27 mouse cellular contexts compared by ENCODE assay signal in the genomic region with DNA sequence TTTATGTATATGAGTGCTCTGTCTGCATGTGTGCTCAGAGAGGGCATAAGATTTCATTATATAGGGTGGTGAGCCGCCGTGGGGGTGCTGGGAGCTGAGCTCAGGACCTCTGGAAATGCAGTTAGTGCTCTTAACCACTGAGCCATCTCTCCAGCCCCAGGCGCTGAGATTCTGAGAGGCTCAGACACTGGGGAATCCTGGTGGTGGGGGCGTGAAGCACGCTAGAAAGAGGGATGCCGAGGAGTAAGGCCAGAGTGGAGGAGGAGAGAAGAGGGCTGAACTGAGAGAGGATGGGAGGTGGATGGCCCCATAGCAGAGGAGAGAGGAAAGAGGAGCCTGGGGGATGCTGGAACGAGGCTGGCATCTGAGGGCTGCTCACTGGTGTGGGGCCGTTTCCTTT. TPM values are rescaled to one million over a fixed set of nuclear protein-coding genes. Genes with fewer than 3 reads are reported as not detected.
"Had no signal": no experiment of that assay in that cellular context is flagged by ENCODE, and none has a peak within 500 bp of the region (broad histone marks: within the 10 kb centered on the region; RNA-seq: fewer than 3 reads in every experiment).

No protein-coding gene starts in this region.

- H3K27ac ChIP-seq: heart, adult 2 months; heart, embryonic 13.5 days; heart, embryonic 15.5 days; hindbrain, embryonic 13.5 days; hindbrain, embryonic 15.5 days; hindbrain, postnatal 0 days; kidney, postnatal 0 days; limb, embryonic 13.5 days; limb, embryonic 15.5 days; liver, embryonic 12.5 days; liver, embryonic 14.5 days had no signal

- H3K9ac ChIP-seq: heart, embryonic 13.5 days; heart, embryonic 15.5 days; hindbrain, embryonic 13.5 days; hindbrain, embryonic 15.5 days; kidney, embryonic 15.5 days; limb, embryonic 13.5 days; limb, embryonic 15.5 days; liver, embryonic 12.5 days; liver, embryonic 14.5 days had no signal

- DNase-seq: gastrocnemius, postnatal 14 days; gastrocnemius, postnatal 36 days; heart, adult 2 months; heart, postnatal 14 days; heart, postnatal 36 days; kidney, adult 11 months; kidney, adult 2 months; kidney, adult 9 months; kidney, postnatal 14 days; kidney, postnatal 36 days; layer of hippocampus, adult 9-11 months; layer of hippocampus, postnatal 36 days; left cerebral cortex, postnatal 4 days had no signal

- ATAC-seq: hindbrain, postnatal 0 days; intestine, embryonic 16.5 days; liver, embryonic 12.5 days had no signal

- H3K4me3 ChIP-seq: heart, adult 2 months; heart, embryonic 13.5 days; heart, embryonic 15.5 days; hindbrain, embryonic 13.5 days; hindbrain, embryonic 15.5 days; kidney, embryonic 15.5 days; limb, embryonic 13.5 days; limb, embryonic 15.5 days; liver, embryonic 12.5 days had no signal

- H3K27me3 ChIP-seq: hindbrain, embryonic 15.5 days; kidney, embryonic 15.5 days; limb, embryonic 13.5 days; limb, embryonic 15.5 days had no signal

- H3K4me2 ChIP-seq: heart, embryonic 11.5 days; heart, embryonic 13.5 days; heart, embryonic 15.5 days; hindbrain, embryonic 13.5 days; hindbrain, embryonic 15.5 days; kidney, embryonic 15.5 days; limb, embryonic 13.5 days; limb, embryonic 15.5 days; liver, embryonic 12.5 days had no signal

- H3K36me3 ChIP-seq: heart, embryonic 13.5 days; heart, embryonic 15.5 days; hindbrain, embryonic 13.5 days; hindbrain, embryonic 15.5 days; kidney, embryonic 15.5 days; limb, embryonic 13.5 days; limb, embryonic 15.5 days; liver, embryonic 12.5 days had no signal

- H3K9me3 ChIP-seq: heart, embryonic 13.5 days; heart, embryonic 15.5 days; hindbrain, embryonic 13.5 days; hindbrain, embryonic 15.5 days; kidney, embryonic 15.5 days; limb, embryonic 13.5 days; limb, embryonic 15.5 days; liver, embryonic 12.5 days had no signal

- H3K4me1 ChIP-seq: heart, embryonic 15.5 days; hindbrain, embryonic 13.5 days; hindbrain, embryonic 15.5 days; limb, embryonic 15.5 days; liver, embryonic 12.5 days had no signal

RNA-seq across cellular contexts. Expression of a gene that starts 0.4 kb away (rescaled TPM):
- polyA plus RNA-seq: liver, embryonic 12.5 days had no signal

RNA-seq across cellular contexts. Expression of a gene that starts 2.9 kb away (rescaled TPM):
- polyA plus RNA-seq: heart, embryonic 13.5 days; heart, embryonic 15.5 days; liver, adult 2 months had no signal
